ENCODE assay signal across 11 mouse cellular contexts in genomic region chr13:63554569-63554968, GRCm38 (mm10). TPM values are rescaled to one million over a fixed set of nuclear protein-coding genes. Genes with fewer than 3 reads are reported as not detected.
A peak's percentile ranks its signal among the peaks of the same experiment; 100 is the strongest.
DNase-seq lines count a peak whose midpoint lies in the region; ATAC-seq lines count a peak whose summit lies in the region.
"Had no signal": no experiment of that assay in that cellular context is flagged by ENCODE, and none has a peak within 500 bp of the region (broad histone marks: within the 10 kb centered on the region; RNA-seq: fewer than 3 reads in every experiment).

No protein-coding gene starts in this region.

- peaks cover 92% of the 10 kb centered on the region for H3K4me1 ChIP-seq in lung, embryonic 16.5 days (replicated peaks; ENCODE audit: control insufficient read depth, insufficient read depth, low read length)
- H3K4me1 ChIP-seq in hindbrain, embryonic 12.5 days: peaks cover 94% of the 10 kb centered on the region
- peaks cover 99% of the 10 kb centered on the region for H3K4me1 ChIP-seq in midbrain, embryonic 13.5 days (replicated peaks)
- H3K4me1 ChIP-seq in liver, embryonic 11.5 days (replicated peaks; ENCODE audit: control insufficient read depth, insufficient read depth, low read length): peaks cover 49% of the 10 kb centered on the region

- DNase-seq in lung, postnatal 10 days: no peak
- no peak for DNase-seq in thymus, postnatal 0 days (ENCODE audit: low spot score)
- DNase-seq in heart, adult 9 months (ENCODE audit: low spot score in 2 of 2): no peak
- DNase-seq in liver, embryonic 11.5 days (ENCODE audit: low spot score): no peak
- DNase-seq: gastrocnemius, postnatal 10 days had no signal

- ATAC-seq in lung, embryonic 16.5 days (ENCODE audit: low read depth): no peak
- ATAC-seq in hindbrain, embryonic 12.5 days (ENCODE audit: low FRiP score): peak; percentile 82
- ATAC-seq in midbrain, embryonic 13.5 days: peak; percentile 87
- no peak for ATAC-seq in megakaryocyte progenitor cell, adult 5-6 weeks (replicated peaks; ENCODE audit: poor library complexity)
- no peak for ATAC-seq in liver, embryonic 11.5 days (replicated peaks; ENCODE audit: low FRiP score)
- ATAC-seq: CD4-positive, CD25-positive, alpha-beta regulatory T cell, adult 4 months had no signal

- 41% methylated on average over 11 of the region's 11 CpGs for WGBS in lung, embryonic 16.5 days
- 18% methylated on average over 11 of the region's 11 CpGs for WGBS in hindbrain, embryonic 12.5 days
- 3% methylated on average over 11 of the region's 11 CpGs for WGBS in midbrain, embryonic 13.5 days
- 76% methylated on average over 11 of the region's 11 CpGs for WGBS in liver, embryonic 11.5 days

- peak overlapping the region; percentile 10; the same call in 1 of the 2 replicates for H3K4me2 ChIP-seq in lung, embryonic 16.5 days (ENCODE audit: low read depth, low read length)
- peak overlapping the region; percentile 42 for H3K4me2 ChIP-seq in hindbrain, embryonic 12.5 days (replicated peaks)
- peak overlapping the region; percentile 97 for H3K4me2 ChIP-seq in midbrain, embryonic 13.5 days (replicated peaks)
- no peak overlapping the region for H3K4me2 ChIP-seq in liver, embryonic 11.5 days

- no peak overlapping the region for H3K9ac ChIP-seq in lung, embryonic 16.5 days (ENCODE audit: low read length)
- no peak overlapping the region for H3K9ac ChIP-seq in hindbrain, embryonic 12.5 days
- no peak overlapping the region for H3K9ac ChIP-seq in midbrain, embryonic 13.5 days (replicated peaks)
- no peak overlapping the region for H3K9ac ChIP-seq in liver, embryonic 11.5 days (ENCODE audit: low read depth, low read length)
- H3K9ac ChIP-seq: liver, embryonic 14.5 days had no signal

- H3K9me3 ChIP-seq in lung, embryonic 16.5 days (ENCODE audit: control insufficient read depth, low read length): no peaks in the 10 kb centered on the region
- H3K9me3 ChIP-seq in hindbrain, embryonic 12.5 days (replicated peaks): no peaks in the 10 kb centered on the region
- H3K9me3 ChIP-seq in midbrain, embryonic 13.5 days: no peaks in the 10 kb centered on the region
- no peaks in the 10 kb centered on the region for H3K9me3 ChIP-seq in liver, embryonic 11.5 days (ENCODE audit: control insufficient read depth, low read length)

- H3K27me3 ChIP-seq in lung, embryonic 16.5 days (ENCODE audit: control insufficient read depth, insufficient read depth, low read depth, low read length): no peaks in the 10 kb centered on the region
- no peaks in the 10 kb centered on the region for H3K27me3 ChIP-seq in hindbrain, embryonic 12.5 days
- H3K27me3 ChIP-seq in midbrain, embryonic 13.5 days: peaks cover 2% of the 10 kb centered on the region; the same call in 1 of the 2 replicates
- no peaks in the 10 kb centered on the region for H3K27me3 ChIP-seq in liver, embryonic 11.5 days (replicated peaks; ENCODE audit: control insufficient read depth, insufficient read depth, low read length)

- H3K27ac ChIP-seq in lung, embryonic 16.5 days (ENCODE audit: low read length): peak overlapping the region; percentile 35; the same call in 1 of the 2 replicates
- H3K27ac ChIP-seq in hindbrain, embryonic 12.5 days: peak overlapping the region; percentile 74
- peak overlapping the region; percentile 82 for H3K27ac ChIP-seq in midbrain, embryonic 13.5 days
- no peak overlapping the region for H3K27ac ChIP-seq in liver, embryonic 11.5 days (ENCODE audit: low read depth, low read length)
- H3K27ac ChIP-seq: liver, embryonic 14.5 days had no signal

- no peaks in the 10 kb centered on the region for H3K36me3 ChIP-seq in lung, embryonic 16.5 days (ENCODE audit: control insufficient read depth, insufficient read depth, low read length)
- no peaks in the 10 kb centered on the region for H3K36me3 ChIP-seq in hindbrain, embryonic 12.5 days
- no peaks in the 10 kb centered on the region for H3K36me3 ChIP-seq in midbrain, embryonic 13.5 days
- H3K36me3 ChIP-seq in liver, embryonic 11.5 days (ENCODE audit: control insufficient read depth, insufficient read depth, low read length): peaks cover 5% of the 10 kb centered on the region; the same call in 1 of the 2 replicates

- H3K4me3 ChIP-seq in lung, embryonic 16.5 days (ENCODE audit: low read length): no peak overlapping the region
- H3K4me3 ChIP-seq in hindbrain, embryonic 12.5 days: no peak overlapping the region
- peak overlapping the region; percentile 2; the same call in 1 of the 2 replicates for H3K4me3 ChIP-seq in midbrain, embryonic 13.5 days (replicated peaks)
- H3K4me3 ChIP-seq in liver, embryonic 11.5 days (ENCODE audit: low read depth, low read length): no peak overlapping the region

RNA-seq across cellular contexts. Expression of gene Ptch1, which starts 18.8 kb away (rescaled TPM):
- polyA plus RNA-seq in lung, embryonic 16.5 days (2015; fragmentation: Nextera tagmentation; extraction: Ambion mirVana): 33.4 and 34.2 TPM in 2 replicates
- 22.7 and 24.3 TPM in 2 replicates for polyA plus RNA-seq in hindbrain, embryonic 12.5 days (2016; fragmentation: Nextera tagmentation; extraction: Ambion mirVana)
- 16.0 and 17.8 TPM in 2 replicates for polyA plus RNA-seq in midbrain, embryonic 13.5 days (2015; fragmentation: Nextera tagmentation; extraction: Ambion mirVana)
- 8.6 and 11.6 TPM in 2 replicates for total RNA-seq in megakaryocyte progenitor cell, adult 5-6 weeks (2015)
- 6.5 TPM in 2 replicates for total RNA-seq in megakaryocyte progenitor cell, adult 5-6 weeks (2017)
- polyA plus RNA-seq in thymus, postnatal 0 days (2015; fragmentation: Nextera tagmentation; extraction: Ambion mirVana): 6.4 and 6.7 TPM in 2 replicates
- polyA plus RNA-seq in liver, embryonic 11.5 days (2014; fragmentation: Nextera tagmentation; extraction: Ambion mirVana): 14.0 and 15.0 TPM in 2 replicates

RNA-seq across cellular contexts. Expression of gene Fancc, which starts 57.5 kb away (rescaled TPM):
- polyA plus RNA-seq in lung, embryonic 16.5 days (2015; fragmentation: Nextera tagmentation; extraction: Ambion mirVana): 26.7 and 27.8 TPM in 2 replicates
- polyA plus RNA-seq in hindbrain, embryonic 12.5 days (2016; fragmentation: Nextera tagmentation; extraction: Ambion mirVana): 20.4 and 23.0 TPM in 2 replicates
- 17.6 and 19.7 TPM in 2 replicates for polyA plus RNA-seq in midbrain, embryonic 13.5 days (2015; fragmentation: Nextera tagmentation; extraction: Ambion mirVana)
- total RNA-seq in megakaryocyte progenitor cell, adult 5-6 weeks (2015): 10.0 and 11.6 TPM in 2 replicates
- total RNA-seq in megakaryocyte progenitor cell, adult 5-6 weeks (2017): 10.1 and 16.7 TPM in 2 replicates
- 15.9 and 16.8 TPM in 2 replicates for polyA plus RNA-seq in thymus, postnatal 0 days (2015; fragmentation: Nextera tagmentation; extraction: Ambion mirVana)
- polyA plus RNA-seq in liver, embryonic 11.5 days (2014; fragmentation: Nextera tagmentation; extraction: Ambion mirVana): 16.0 and 18.9 TPM in 2 replicates

Comparison
In these comparisons a context has a peak if more than half of its experiments do, and no peak if none do; other contexts are left out.
1. ATAC-seq: peak in hindbrain, embryonic 12.5 days (single experiment) and midbrain, embryonic 13.5 days (single experiment); none in lung, embryonic 16.5 days (single experiment), megakaryocyte progenitor cell, adult 5-6 weeks (single experiment) and liver, embryonic 11.5 days (single experiment).